Mouse (Mus musculus) lung, postnatal 0 days (tissue): ENCODE data around the gene Gm3045.

Experiments
- CTCF ChIP-seq: IDR thresholded peaks from 2 replicates; pipeline ENCODE4 v1.5.1; 2016; ENCODE audit warnings: antibody characterized with exemption, mild to moderate bottlenecking
- EP300 ChIP-seq: IDR thresholded peaks from 2 replicates; pipeline ENCODE4 v1.6.1; 2016; ENCODE audit warnings: antibody characterized with exemption, mild to moderate bottlenecking, control low read depth

GRCm38 (mm10) chr13:56418685-56419483 is 7.5 kb upstream of the Gm3045 start:
- no peak for TF ChIP-seq EP300
- TF ChIP-seq CTCF = no peak
